Mouse (Mus musculus) spleen, adult 2 months (tissue): Measurements from ENCODE around the gene Lyar.

Experiments
- CTCF ChIP-seq: fragments of 200-500 bp; IDR thresholded peaks from 2 replicates; pipeline ENCODE4 v1.5.1; 2011; ENCODE audit warnings: mild to moderate bottlenecking, inconsistent platforms; ENCODE audit not compliant: insufficient read depth, insufficient read length, insufficient replicate concordance; ENCODE audit errors: extremely low read depth
- POLR2A ChIP-seq: fragments of 200-500 bp; IDR thresholded peaks from 2 replicates; pipeline ENCODE4 v1.6.1; 2011; ENCODE audit warnings: low read depth, low read length, inconsistent platforms

DNA sequence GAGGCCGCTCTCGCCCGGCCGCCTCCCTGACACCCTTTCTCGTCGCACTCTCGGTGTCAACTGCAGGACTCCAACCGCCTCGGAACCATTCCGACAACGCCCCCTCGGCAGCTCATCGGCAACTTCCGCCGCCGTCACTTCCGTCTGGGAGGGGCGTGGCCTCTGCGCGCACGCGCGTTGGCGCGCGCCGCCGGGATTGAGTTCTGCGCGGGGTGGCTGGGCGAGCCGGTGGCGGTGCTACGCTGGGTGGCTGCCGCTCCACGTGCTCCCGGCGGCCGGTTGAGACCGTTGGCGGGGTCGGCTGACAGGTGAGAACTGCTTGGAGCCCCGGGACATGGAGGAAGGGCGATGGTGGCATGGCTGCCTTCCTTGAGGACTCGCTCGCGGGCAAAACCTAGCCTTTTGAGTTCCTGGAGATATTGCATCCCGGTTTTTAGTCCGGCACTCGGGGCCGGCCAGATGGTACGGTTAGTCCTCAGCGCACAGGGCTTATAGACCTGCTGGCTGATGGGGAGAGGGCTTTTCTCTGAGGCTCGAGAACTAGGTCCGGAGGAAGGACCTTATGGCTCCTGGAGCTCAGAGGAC lies at the start of gene Lyar, which contains the start of gene Zbtb49:
- TF ChIP-seq CTCF (no peak), POLR2A (peak; percentile 36; the same call in 1 of the 2 replicates)
